Mouse (Mus musculus): ENCODE results near the gene Fgfr2.

- TF ChIP-seq CTCF (IDR thresholded peaks at IDR 0.05; ENCODE audit: control insufficient read depth, insufficient read depth, insufficient read length) (no peak), MAX (IDR thresholded peaks at IDR 0.05) (no peak), CEBPB (IDR thresholded peaks at IDR 0.05; ENCODE audit: low read depth) (no peak), USF1 (IDR thresholded peaks at IDR 0.05; ENCODE audit: low read depth) (no peak), MYOG (IDR thresholded peaks at IDR 0.05; ENCODE audit: control insufficient read depth, extremely low read depth, insufficient read length) (no peak), FOSL1 (IDR thresholded peaks at IDR 0.05; ENCODE audit: insufficient read depth, low read length, poor library complexity, severe bottlenecking) (no peak), MYOD1 (IDR thresholded peaks at IDR 0.05; ENCODE audit: control insufficient read depth, insufficient read length, low read depth) (no peak)
These were observed 713.3 kb downstream of the Fgfr2 start for GRCm38 (mm10) chr7:132409890-132410289.
